Mouse (Mus musculus) layer of hippocampus, postnatal 36 days (tissue): ENCODE data around the gene Kank3. TPM values are rescaled to one million over a fixed set of nuclear protein-coding genes. Genes with fewer than 3 reads are reported as not detected.
"Not testable (repeated sequence)": the region's sequence is repeated elsewhere in the genome, so short reads cannot be mapped to it uniquely, and the experiment has no call there.

Source experiments
- DNase-seq, 2 experiments: peaks; one replicate each; pipeline ENCODE4 v3.0.0; 2022
- total RNA-seq, 2 experiments: library from RNA; stranded (reverse); gene quantifications; 2 replicates each; pipeline ENCODE4 v1.2.3; 2021

The Kank3 gene
- total RNA-seq, 2 experiments from 2014 or later: 35.0 to 36.2 TPM

GRCm38 (mm10) chr17:33807181-33807888 is 3.0 kb upstream of the Kank3 start:
- no peak for DNase-seq

GRCm38 (mm10) chr17:33808192-33808591 is 2.1 kb upstream of the Kank3 start:
- no peak for DNase-seq

GRCm38 (mm10) chr17:33811142-33811516 is 810 bp downstream of the Kank3 start:
- DNase-seq: no peak

- no peak for DNase-seq
Measured at GRCm38 (mm10) chr17:33812475-33812874, 2.2 kb downstream of the Kank3 start.

- no peak for DNase-seq
Measured at GRCm38 (mm10) chr17:33812990-33813389, 2.7 kb downstream of the Kank3 start.

GRCm38 (mm10) chr17:33815399-33815798 is 5.1 kb downstream of the Kank3 start:
- no peak for DNase-seq

- no peak for DNase-seq
Measured at GRCm38 (mm10) chr17:33816612-33817011, 6.3 kb downstream of the Kank3 start.

- DNase-seq: peak; percentile 89
Measured at GRCm38 (mm10) chr17:33817184-33817968, 7.1 kb downstream of the Kank3 start.

GRCm38 (mm10) chr17:33817969-33818643 is 7.8 kb downstream of the Kank3 start:
- DNase-seq: no peak

- no peak for DNase-seq
Measured at GRCm38 (mm10) chr17:33822436-33822959, 12.2 kb downstream of the Kank3 start.

- not testable (repeated sequence) for DNase-seq
Measured at GRCm38 (mm10) chr17:33823171-33823570, 12.9 kb downstream of the Kank3 start.

GRCm38 (mm10) chr17:33824084-33824996 is 14.0 kb downstream of the Kank3 start, which contains the start of the genes Rps28 and Ndufa7:
Gene Rps28, minus strand, starts transcription at chr17:33824562.
Gene Ndufa7, plus strand, starts transcription at chr17:33824572.
- DNase-seq: peak; percentile 98

GRCm38 (mm10) chr17:33824997-33825330 is 14.6 kb downstream of the Kank3 start:
- DNase-seq: not testable (repeated sequence)

- no peak for DNase-seq
Measured at GRCm38 (mm10) chr17:33825462-33825861, 15.1 kb downstream of the Kank3 start.

GRCm38 (mm10) chr17:33826850-33827249 is 16.5 kb downstream of the Kank3 start:
- DNase-seq: peak; percentile 42 to 52

GRCm38 (mm10) chr17:33828892-33829291 is 18.6 kb downstream of the Kank3 start:
- no peak for DNase-seq

GRCm38 (mm10) chr17:33829561-33829960 is 19.2 kb downstream of the Kank3 start:
- no peak for DNase-seq

GRCm38 (mm10) chr17:33842966-33843795 is 32.9 kb downstream of the Kank3 start, which contains the start of gene Cd320:
Gene Cd320, plus strand, starts transcription at chr17:33843091.
- DNase-seq: peak; percentile 94 to 95

GRCm38 (mm10) chr17:33844196-33844595 is 33.9 kb downstream of the Kank3 start:
- DNase-seq: no peak

- no peak for DNase-seq
Measured at GRCm38 (mm10) chr17:33848139-33848538, 37.8 kb downstream of the Kank3 start.

GRCm38 (mm10) chr17:33851331-33851730 is 41.0 kb downstream of the Kank3 start:
- no peak for DNase-seq
